Mouse (Mus musculus) gastrocnemius, postnatal 14 days (tissue): ENCODE measurements around the gene Sgip1. TPM values are rescaled to one million over a fixed set of nuclear protein-coding genes. Genes with fewer than 3 reads are reported as not detected.

ENCODE experiments used
- DNase-seq: peaks from one replicate; pipeline ENCODE4 v3.0.0; 2021; ENCODE audit warnings: mixed read lengths
- intact Hi-C: fragments of 180-260 bp; cut with DNase I; formaldehyde crosslinking; loops from one replicate; pipeline ENCODE4 v1.15.1; 2025; ENCODE audit warnings: low total_unique reads
- total RNA-seq, 2 experiments: library from RNA; stranded (reverse); gene quantifications; 2 replicates each; pipeline ENCODE4 v1.2.3; 2021

Gene Sgip1
- total RNA-seq, 2 experiments from 2014 or later = 1.0 to 1.4 TPM

- DNase-seq = no peak
- intact Hi-C loops = no loop called here
These were observed 142.0 kb downstream of the Sgip1 start for GRCm38 (mm10) chr4:102883142-102883541.

DNA sequence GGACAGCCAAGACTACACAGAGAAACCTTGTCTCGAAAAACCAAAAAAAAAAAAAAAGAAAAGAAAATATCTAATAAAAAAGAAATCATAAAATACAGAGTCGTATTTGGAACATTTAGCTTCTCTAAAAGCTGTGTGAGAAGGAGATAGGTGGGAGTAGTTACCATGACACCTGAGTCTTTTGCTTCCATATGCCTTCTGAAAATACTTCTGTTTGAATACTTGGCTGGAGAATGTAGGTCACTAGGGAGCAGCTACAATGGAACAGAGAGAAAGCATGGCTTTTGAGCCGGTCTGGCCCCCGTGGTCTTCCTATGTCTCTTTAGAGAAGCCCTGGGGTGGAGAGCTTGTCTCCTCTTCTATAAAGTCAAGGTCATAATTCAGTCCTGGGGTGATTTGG is 143.1 kb downstream of the Sgip1 start:
- intact Hi-C loops = no loop called here

DNA sequence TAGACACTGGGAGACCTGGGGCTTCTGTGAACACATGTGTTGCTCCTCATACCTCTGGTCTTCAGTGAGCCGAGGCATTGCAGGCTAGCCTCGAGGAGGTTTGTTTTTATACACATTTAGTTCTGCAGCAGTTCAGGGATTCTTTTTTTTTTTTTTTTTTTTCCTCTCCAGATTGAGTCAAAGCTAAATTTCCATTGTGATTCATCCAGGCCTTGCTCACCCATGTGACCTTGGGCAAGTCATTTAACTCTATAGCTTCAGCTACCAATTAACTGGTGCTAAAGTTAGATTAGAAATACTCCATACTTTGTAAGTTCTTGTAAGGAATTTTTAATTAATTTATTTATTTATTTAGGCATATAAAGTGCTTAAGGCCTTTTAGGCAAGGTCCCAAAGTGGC is 145.4 kb downstream of the Sgip1 start:
- intact Hi-C loops = no loop called here
- DNase-seq = no peak

More for the DNA sequence above, 143.1 kb downstream of the Sgip1 start:
- DNase-seq = no peak

- intact Hi-C loops = no loop called here
- DNase-seq = no peak
These were observed 145.8 kb downstream of the Sgip1 start for GRCm38 (mm10) chr4:102886902-102887301.

DNA sequence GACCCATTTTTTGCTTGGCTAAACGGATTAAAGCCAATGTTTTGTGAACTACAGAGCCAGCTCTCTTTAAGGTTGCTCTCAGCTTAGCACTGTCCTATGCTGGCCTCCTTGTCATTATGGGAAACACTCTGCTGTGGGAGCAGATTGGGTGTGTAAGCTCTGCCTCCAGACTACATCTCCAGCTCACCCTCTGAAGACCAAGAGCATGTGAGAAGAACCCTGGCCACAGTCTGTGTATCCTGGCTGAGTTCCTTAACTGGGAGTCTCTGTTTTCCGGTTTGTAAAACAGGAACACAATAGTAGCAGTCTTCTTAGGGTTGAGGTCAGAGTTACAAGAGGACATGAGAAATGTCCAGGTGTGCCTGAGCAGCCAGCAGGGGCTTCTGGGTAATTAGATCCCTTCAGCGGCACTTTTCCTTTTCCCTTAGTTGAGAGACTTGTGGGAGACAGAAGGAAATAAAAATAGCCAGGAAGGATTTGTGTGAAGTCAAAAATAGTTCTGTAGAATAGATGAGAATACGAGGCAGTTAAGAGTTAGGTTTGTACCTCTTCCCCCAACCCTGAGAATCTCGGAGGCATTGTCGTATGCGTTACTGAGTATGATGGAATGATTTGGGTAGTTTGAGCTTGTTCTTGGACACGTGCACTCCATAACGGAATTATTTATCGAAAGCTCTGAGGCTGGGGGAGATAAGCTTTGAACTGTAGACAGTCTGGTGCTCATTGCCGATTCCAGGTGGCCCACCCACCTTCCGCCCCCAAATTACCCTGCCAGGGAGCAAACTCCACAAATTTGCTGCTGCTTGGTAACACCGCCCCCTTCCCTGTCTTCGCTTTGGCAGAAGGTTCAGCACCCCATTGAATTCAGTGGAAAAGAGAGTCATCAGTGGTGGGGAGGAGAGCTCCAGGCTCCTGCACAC is 146.9 kb downstream of the Sgip1 start:
- intact Hi-C loops = no loop called here
- no peak for DNase-seq

DNA sequence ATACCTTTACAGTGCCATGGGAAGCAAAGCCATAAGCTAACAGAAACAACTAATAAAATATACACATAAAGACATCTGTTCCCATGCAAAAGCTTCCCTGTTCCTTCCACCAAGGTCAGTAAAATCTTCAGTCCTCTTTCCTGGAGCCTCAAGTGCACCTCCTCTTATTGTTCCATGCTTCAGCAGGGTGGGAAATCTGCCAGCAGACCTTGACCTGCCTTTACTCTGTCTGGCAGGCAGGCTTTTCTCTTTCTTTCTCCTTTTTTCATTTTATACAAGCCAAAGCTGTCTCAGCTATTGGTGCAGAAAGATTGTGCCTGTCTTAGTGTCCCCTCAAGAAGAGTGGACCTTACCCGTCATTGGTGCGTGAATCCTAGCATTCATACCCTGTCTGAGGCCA is 154.8 kb downstream of the Sgip1 start:
- intact Hi-C loops = no loop called here

DNA sequence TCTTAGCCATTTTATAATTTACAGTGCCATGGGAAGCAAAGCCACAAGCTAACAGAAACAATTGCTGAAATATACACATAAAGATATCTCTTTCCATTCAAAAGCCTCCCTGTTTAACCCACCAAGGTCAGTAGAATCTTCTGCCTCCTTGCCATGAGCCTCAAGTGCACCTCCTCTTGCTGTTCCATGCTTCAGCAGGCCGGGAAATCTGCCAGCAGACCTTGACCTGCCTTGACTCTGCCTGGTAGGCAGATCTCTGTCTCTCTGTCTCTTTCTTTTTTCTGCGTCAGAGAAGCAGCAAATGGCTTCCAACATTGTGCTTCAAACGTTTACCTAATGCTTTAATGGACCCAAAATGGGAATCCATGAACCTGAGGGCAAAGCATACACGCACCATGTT is 157.9 kb downstream of the Sgip1 start:
- DNase-seq = no peak
- intact Hi-C loops = no loop called here

More for the DNA sequence above, 154.8 kb downstream of the Sgip1 start:
- no peak for DNase-seq

GRCm38 (mm10) chr4:102899683-102900082 is 158.6 kb downstream of the Sgip1 start:
- intact Hi-C loops = no loop called here
- no peak for DNase-seq

DNA sequence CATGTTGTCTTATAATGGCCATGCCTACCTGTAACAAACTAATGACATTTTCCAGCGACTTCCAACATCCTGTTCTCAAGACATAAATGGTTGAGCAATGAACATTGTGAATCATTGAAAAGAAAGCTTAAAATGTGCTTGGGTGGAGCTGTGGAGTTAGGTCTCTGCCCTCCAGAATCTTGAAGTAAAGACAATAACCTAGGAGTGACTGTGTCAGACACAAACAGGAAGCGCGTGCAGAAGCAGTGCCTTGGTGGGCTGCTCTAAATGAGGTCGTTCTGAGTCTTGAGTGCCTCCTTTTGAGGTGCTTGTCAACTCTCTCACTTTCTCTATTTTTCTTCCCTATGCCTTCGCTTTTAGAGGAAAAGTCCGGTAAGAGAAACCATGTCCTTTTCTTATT is 159.1 kb downstream of the Sgip1 start:
- no peak for DNase-seq
- intact Hi-C loops = no loop called here

DNA sequence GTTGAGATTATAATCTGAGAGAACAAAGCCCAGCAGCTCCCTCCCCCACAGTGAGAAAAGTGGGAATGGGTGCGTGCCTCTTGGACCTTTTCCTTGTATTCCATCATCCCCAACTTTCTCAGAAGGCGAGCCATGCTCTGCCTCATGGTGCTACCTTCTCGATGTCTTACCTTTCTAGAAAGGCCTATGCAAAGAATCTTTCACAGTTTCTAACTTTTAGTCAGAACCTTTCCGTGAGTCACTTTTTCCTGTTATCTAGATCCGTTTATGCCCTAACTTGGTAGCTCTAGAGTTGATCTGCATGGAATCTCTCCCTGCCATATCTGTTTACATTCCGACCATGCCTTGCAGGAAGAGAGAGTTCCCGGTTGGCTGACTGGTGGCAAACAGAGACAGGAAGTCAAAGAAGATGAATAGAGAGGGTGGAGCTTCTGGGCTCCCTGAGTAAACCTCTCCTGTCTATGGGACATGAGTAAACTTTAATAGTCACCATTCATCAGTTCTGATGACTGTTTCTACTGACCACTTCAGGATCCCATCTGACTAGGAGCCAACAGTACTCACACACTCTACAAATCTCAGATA is 166.8 kb downstream of the Sgip1 start:
- intact Hi-C loops = no loop called here
- DNase-seq = no peak

- DNase-seq = no peak
- intact Hi-C loops = no loop called here
These were observed 169.1 kb downstream of the Sgip1 start for GRCm38 (mm10) chr4:102910191-102910590.

- intact Hi-C loops = no loop called here
These were observed 172.1 kb downstream of the Sgip1 start for GRCm38 (mm10) chr4:102913176-102913575.

DNA sequence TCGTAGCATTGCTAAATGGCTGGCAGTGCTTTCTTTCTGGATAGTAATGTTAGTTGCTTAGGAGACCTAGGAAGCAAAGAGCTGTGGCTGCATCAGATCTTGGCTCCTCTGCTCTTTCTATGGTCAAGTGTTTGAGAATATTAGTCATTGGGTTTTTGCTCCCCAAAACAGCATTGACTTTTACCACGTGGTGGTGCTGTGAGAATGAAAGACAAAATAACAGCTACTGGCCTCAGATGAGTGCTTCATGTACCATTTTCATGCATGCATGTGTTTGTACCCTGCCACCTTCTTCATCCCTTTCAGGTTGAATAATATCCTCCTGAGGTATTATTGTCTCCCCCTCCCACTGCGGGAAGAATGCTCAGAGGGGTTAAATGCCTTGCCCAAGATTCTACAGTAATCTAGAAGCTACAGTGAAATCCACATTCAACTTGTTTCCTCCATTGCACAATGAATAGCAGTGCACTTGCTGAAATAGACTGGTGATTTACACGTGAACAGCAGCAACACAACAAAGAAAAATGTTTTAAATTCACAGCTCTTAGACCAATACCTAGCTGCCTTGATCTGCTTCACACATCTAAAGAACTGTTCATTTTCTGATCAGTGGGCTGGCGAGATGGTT is 172.7 kb downstream of the Sgip1 start:
- DNase-seq = no peak
- intact Hi-C loops = no loop called here

More at GRCm38 (mm10) chr4:102913176-102913575, 172.1 kb downstream of the Sgip1 start:
- no peak for DNase-seq

- intact Hi-C loops = no loop called here
- DNase-seq = no peak
These were observed 177.1 kb downstream of the Sgip1 start for GRCm38 (mm10) chr4:102918191-102918590.

GRCm38 (mm10) chr4:102929491-102929890 is 188.4 kb downstream of the Sgip1 start:
- intact Hi-C loops = no loop called here
- DNase-seq = peak; percentile 8

GRCm38 (mm10) chr4:102930679-102931078 is 189.6 kb downstream of the Sgip1 start:
- DNase-seq = no peak
- intact Hi-C loops = no loop called here

- DNase-seq = no peak
- intact Hi-C loops = no loop called here
These were observed 199.2 kb downstream of the Sgip1 start for GRCm38 (mm10) chr4:102940266-102940665.

DNA sequence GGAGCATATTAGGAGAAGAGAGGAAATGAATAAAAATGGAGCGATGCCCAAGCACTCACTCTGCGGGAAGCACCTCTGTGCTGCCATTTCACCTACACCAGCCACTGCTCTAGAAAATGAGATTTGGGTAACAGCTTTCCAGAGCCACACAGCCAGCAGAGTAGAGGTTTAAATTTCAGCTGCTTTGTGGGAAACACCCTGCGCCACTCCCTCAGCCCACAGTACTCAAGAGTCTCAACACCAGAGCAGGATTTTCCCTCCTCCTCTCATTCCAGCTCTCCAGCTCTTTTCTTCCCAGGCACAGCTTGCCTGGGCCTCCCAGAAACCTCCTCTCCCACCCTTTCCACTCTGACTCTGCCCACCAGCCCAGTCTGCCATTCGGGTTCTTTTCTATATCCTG is 199.6 kb downstream of the Sgip1 start:
- intact Hi-C loops = no loop called here
- DNase-seq = no peak

GRCm38 (mm10) chr4:102944325-102944724 is 203.2 kb downstream of the Sgip1 start:
- no peak for DNase-seq
- intact Hi-C loops = no loop called here

DNA sequence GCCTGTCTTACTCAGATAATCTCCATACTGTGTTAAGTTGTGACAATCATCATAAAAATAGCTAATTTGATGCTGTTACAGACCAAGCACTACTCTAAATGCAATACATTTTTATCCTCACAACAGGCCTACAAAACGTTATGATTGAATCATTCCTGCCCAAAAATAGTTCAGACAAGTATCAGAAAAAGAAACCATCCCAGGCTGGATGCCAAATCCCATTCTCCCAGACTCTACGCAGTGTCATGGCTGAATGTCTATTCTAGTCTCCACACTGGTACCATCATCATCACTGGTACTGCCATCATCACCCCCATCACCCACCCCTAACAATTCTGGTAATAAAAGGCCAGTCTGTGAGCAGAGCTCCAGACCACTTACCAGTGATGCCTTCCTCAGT is 211.4 kb downstream of the Sgip1 start:
- intact Hi-C loops = no loop called here
- no peak for DNase-seq
